Mouse (Mus musculus) left cerebral cortex, adult 2 months (tissue): ENCODE results near the gene Ip6k1. TPM values are rescaled to one million over a fixed set of nuclear protein-coding genes. Genes with fewer than 3 reads are reported as not detected.

Source experiments
- DNase-seq, 2 experiments: peaks; one replicate each; pipeline ENCODE4 v3.0.0; 2021 to 2022; ENCODE audit warnings: low spot score in 2 of 2, mixed read lengths in 1 of 2; ENCODE audit errors: extremely low spot score in 1 of 2
- H3K27ac ChIP-seq: fragments of 200-600 bp; 2 replicates; pipeline ENCODE4 v1.8.1; 2022
- H3K4me3 ChIP-seq: fragments of 200-600 bp; 2 replicates; pipeline ENCODE4 v1.8.1; 2022
- CTCF ChIP-seq: fragments of 200-600 bp; IDR thresholded peaks from 2 replicates; pipeline ENCODE4 v1.8.1; 2022; ENCODE audit warnings: antibody characterized with exemption, mild to moderate bottlenecking, moderate library complexity
- intact Hi-C: fragments of 180-260 bp; cut with DNase I; formaldehyde crosslinking; loops from one replicate; pipeline ENCODE4 v1.15.1; 2025
- long read RNA-seq, 2 experiments: library from polyadenylated mRNA; stranded (forward); transcript quantifications; one replicate each; pipeline ENCODE4 v2.0.0; 2021; ENCODE audit warnings: borderline mapping rate in 2 of 2
- total RNA-seq, 2 experiments: library from RNA; stranded (reverse); gene quantifications; 2 replicates each; pipeline ENCODE4 v1.2.3; 2021

The Ip6k1 gene
- total RNA-seq: 100 to 1,000 TPM; 205 to 207 TPM
- long read RNA-seq, experiment 1, full-length matches to known transcripts: 213 of 329 reads
- long read RNA-seq, experiment 1, partial matches to known transcripts: 53 of 329 reads
- long read RNA-seq, experiment 1, other reads (novel, unspliced or antisense): 63 of 329 reads
- long read RNA-seq, experiment 2, full-length matches to known transcripts: 143 of 247 reads
- long read RNA-seq, experiment 2, partial matches to known transcripts: 35 of 247 reads
- long read RNA-seq, experiment 2, other reads (novel, unspliced or antisense): 69 of 247 reads

- peak within 1 kb of the TSS; percentile 75 for H3K4me3 ChIP-seq
- DNase-seq: peak; percentile 100
- intact Hi-C loops: no loop called here
- H3K27ac ChIP-seq: peak within 1 kb of the TSS; percentile 99
- no peak for TF ChIP-seq CTCF
These were observed at the start of gene Ip6k1 for GRCm38 (mm10) chr9:108001922-108002770. Gene Ip6k1 (plus strand): TSS chr9:108002501.

- intact Hi-C loops: no loop called here
- H3K4me3 ChIP-seq: no peak overlapping the region
- DNase-seq: no peak
- no peak for TF ChIP-seq CTCF
- no peak overlapping the region for H3K27ac ChIP-seq
These were observed 46.5 kb upstream of the Ip6k1 start for GRCm38 (mm10) chr9:107955613-107956289.

- intact Hi-C loops: no loop called here
- Histone ChIP-seq H3K27ac (no peak overlapping the region), H3K4me3 (no peak overlapping the region)
- no peak for TF ChIP-seq CTCF
- no peak for DNase-seq
These were observed 45.2 kb upstream of the Ip6k1 start for GRCm38 (mm10) chr9:107957141-107957540.

- intact Hi-C loops: loop anchor here (5.0 kb wide), 1 partner anchor 107 kb away; no protein-coding TSS in a partner anchor
These were observed 42.4 kb upstream of the Ip6k1 start for GRCm38 (mm10) chr9:107959896-107960295.

GRCm38 (mm10) chr9:107960928-107961327 is 41.4 kb upstream of the Ip6k1 start:
- intact Hi-C loops: loop anchor here (5.0 kb wide), 1 partner anchor 106 kb away; no protein-coding TSS in a partner anchor
- H3K4me3 ChIP-seq: 0 out of 2 replicates have a peak overlapping the region, but pooled peaks have one; percentile 9
- DNase-seq: no peak
- H3K27ac ChIP-seq: peak overlapping the region; percentile 95
- TF ChIP-seq CTCF: no peak; the same call in 1 of the 2 replicates

More at GRCm38 (mm10) chr9:107959896-107960295, 42.4 kb upstream of the Ip6k1 start:
- no peak for DNase-seq
- no peak for TF ChIP-seq CTCF
- peak overlapping the region; percentile 95 for H3K27ac ChIP-seq
- H3K4me3 ChIP-seq: no peak overlapping the region

GRCm38 (mm10) chr9:107961351-107961762 is 40.9 kb upstream of the Ip6k1 start:
- no peak for TF ChIP-seq CTCF
- H3K4me3 ChIP-seq: peak overlapping the region; percentile 24
- peak overlapping the region; percentile 95 for H3K27ac ChIP-seq
- intact Hi-C loops: loop anchor here (5.0 kb wide), 1 partner anchor 106 kb away; no protein-coding TSS in a partner anchor
- peak; percentile 77 to 82 for DNase-seq

GRCm38 (mm10) chr9:107961881-107962280 is 40.4 kb upstream of the Ip6k1 start:
- Histone ChIP-seq H3K27ac (peak overlapping the region; percentile 95), H3K4me3 (peak overlapping the region; percentile 24)
- peak; percentile 66 to 74 for DNase-seq
- intact Hi-C loops: loop anchor here (1.0 to 5.0 kb wide), 5 partner anchors 25 to 105 kb away; partner anchors contain the start of gene Amigo3
- TF ChIP-seq CTCF: peak; percentile 68

- intact Hi-C loops: loop anchor here (1.0 to 5.0 kb wide), 6 partner anchors 23 to 104 kb away; partner anchors contain the start of gene Amigo3
- Histone ChIP-seq H3K27ac (no peak overlapping the region), H3K4me3 (no peak overlapping the region)
- no peak for TF ChIP-seq CTCF
- DNase-seq: no peak
These were observed 39.4 kb upstream of the Ip6k1 start for GRCm38 (mm10) chr9:107962916-107963315.

GRCm38 (mm10) chr9:107963700-107964099 is 38.6 kb upstream of the Ip6k1 start:
- TF ChIP-seq CTCF: peak; percentile 99
- DNase-seq: peak; percentile 68 to 74
- no peak overlapping the region for H3K4me3 ChIP-seq
- intact Hi-C loops: loop anchor here (1.0 to 5.0 kb wide), 5 partner anchors 23 to 104 kb away; partner anchors contain the start of gene Amigo3
- H3K27ac ChIP-seq: no peak overlapping the region

- TF ChIP-seq CTCF: no peak
- intact Hi-C loops: loop anchor here (5.0 kb wide), 1 partner anchor 103 kb away; no protein-coding TSS in a partner anchor
- DNase-seq: no peak
- H3K4me3 ChIP-seq: no peak overlapping the region
- no peak overlapping the region for H3K27ac ChIP-seq
These were observed 37.6 kb upstream of the Ip6k1 start for GRCm38 (mm10) chr9:107964681-107965080.

- no peak overlapping the region for H3K27ac ChIP-seq
- no peak for DNase-seq
- intact Hi-C loops: no loop called here
- no peak for TF ChIP-seq CTCF
- H3K4me3 ChIP-seq: no peak overlapping the region
These were observed 35.6 kb upstream of the Ip6k1 start for GRCm38 (mm10) chr9:107966676-107967075.
